Mouse (Mus musculus): ENCODE measurements around the gene Nicn1. TPM values are rescaled to one million over a fixed set of nuclear protein-coding genes. Genes with fewer than 3 reads are reported as not detected.

The Nicn1 gene
- polyA plus RNA-seq, 1 experiment from 2014 or later, result 22.6 TPM

- H3K27ac ChIP-seq (ENCODE audit: poor library complexity, severe bottlenecking), result peak overlapping the region; percentile 97
- peak overlapping the region; percentile 74 for H3K4me3 ChIP-seq
- no peak for ATAC-seq (ENCODE audit: insufficient number of reproducible peaks, low FRiP score)
- no peaks in the 10 kb centered on the region for H3K9me3 ChIP-seq (replicated peaks)
- no peaks in the 10 kb centered on the region for H3K27me3 ChIP-seq (replicated peaks)
- WGBS, result 7% methylated on average over 20 of the region's 20 CpGs
- H3K9ac ChIP-seq, result peak overlapping the region; percentile 95
- peak overlapping the region; percentile 80 for H3K4me2 ChIP-seq
- H3K4me1 ChIP-seq (replicated peaks), result peaks cover 22% of the 10 kb centered on the region
- H3K36me3 ChIP-seq, result peaks cover 22% of the 10 kb centered on the region
Measured at GRCm38 (mm10) chr9:108339886-108340257, 49.6 kb downstream of the Nicn1 start.

GRCm38 (mm10) chr9:108340258-108341138 lies 50.3 kb downstream of the Nicn1 start:
- H3K4me1 ChIP-seq (replicated peaks), result peaks cover 22% of the 10 kb centered on the region
- peak overlapping the region; percentile 80 for H3K4me2 ChIP-seq
- peak overlapping the region; percentile 74 for H3K4me3 ChIP-seq
- H3K27ac ChIP-seq (ENCODE audit: poor library complexity, severe bottlenecking), result peak overlapping the region; percentile 97
- peak; percentile 54 for ATAC-seq (ENCODE audit: insufficient number of reproducible peaks, low FRiP score)
- H3K27me3 ChIP-seq (replicated peaks), result no peaks in the 10 kb centered on the region
- 48% methylated on average over 10 of the region's 10 CpGs for WGBS
- peaks cover 16% of the 10 kb centered on the region for H3K36me3 ChIP-seq
- H3K9ac ChIP-seq, result peak overlapping the region; percentile 95
- H3K9me3 ChIP-seq (replicated peaks), result no peaks in the 10 kb centered on the region

DNA sequence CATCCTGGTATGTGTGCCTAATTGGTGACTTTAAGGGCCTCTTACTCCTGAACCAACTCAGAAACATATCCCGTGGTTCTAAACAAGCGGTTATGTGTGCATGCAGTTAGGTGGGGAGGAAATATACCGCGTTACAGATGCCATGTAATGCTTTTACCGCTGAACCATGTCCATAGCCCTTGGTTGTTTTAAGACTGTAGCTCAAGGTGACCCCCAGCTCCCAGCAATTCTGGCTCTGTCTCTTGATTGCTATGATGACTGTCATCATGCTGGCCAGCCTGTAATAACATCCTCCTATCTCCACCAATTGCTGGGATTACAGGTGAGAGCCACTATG lies 50.9 kb downstream of the Nicn1 start:
- H3K4me1 ChIP-seq (replicated peaks), result peaks cover 22% of the 10 kb centered on the region
- H3K36me3 ChIP-seq, result peaks cover 10% of the 10 kb centered on the region
- H3K4me2 ChIP-seq, result peak overlapping the region; percentile 80
- peak overlapping the region; percentile 74; the same call in 1 of the 2 replicates for H3K4me3 ChIP-seq
- peak overlapping the region; percentile 97 for H3K27ac ChIP-seq (ENCODE audit: poor library complexity, severe bottlenecking)
- 78% methylated on average over 5 of the region's 5 CpGs for WGBS
- peak overlapping the region; percentile 15; the same call in 1 of the 2 replicates for H3K9ac ChIP-seq
- H3K27me3 ChIP-seq (replicated peaks), result no peaks in the 10 kb centered on the region
- no peak for ATAC-seq (ENCODE audit: insufficient number of reproducible peaks, low FRiP score)
- H3K9me3 ChIP-seq (replicated peaks), result no peaks in the 10 kb centered on the region

- no peak for ATAC-seq (ENCODE audit: insufficient number of reproducible peaks, low FRiP score)
- Histone ChIP-seq H3K4me3 (no peak overlapping the region), H3K27me3 (replicated peaks) (no peaks in the 10 kb centered on the region), H3K27ac (ENCODE audit: poor library complexity, severe bottlenecking) (peak overlapping the region; percentile 97), H3K9ac (peak overlapping the region; percentile 38; the same call in 1 of the 2 replicates), H3K9me3 (replicated peaks) (no peaks in the 10 kb centered on the region), H3K4me1 (replicated peaks) (peaks cover 24% of the 10 kb centered on the region), H3K4me2 (no peak overlapping the region), H3K36me3 (peaks cover 8% of the 10 kb centered on the region; the same call in 1 of the 2 replicates)
Measured at GRCm38 (mm10) chr9:108341801-108342200, 51.6 kb downstream of the Nicn1 start.

GRCm38 (mm10) chr9:108342301-108342831 lies 52.1 kb downstream of the Nicn1 start:
- H3K27me3 ChIP-seq (replicated peaks), result no peaks in the 10 kb centered on the region
- WGBS, result 50% methylated on average over 5 of the region's 5 CpGs
- no peak overlapping the region for H3K9ac ChIP-seq
- peaks cover 8% of the 10 kb centered on the region; the same call in 1 of the 2 replicates for H3K36me3 ChIP-seq
- no peaks in the 10 kb centered on the region for H3K9me3 ChIP-seq (replicated peaks)
- peak overlapping the region; percentile 97; the same call in 1 of the 2 replicates for H3K27ac ChIP-seq (ENCODE audit: poor library complexity, severe bottlenecking)
- ATAC-seq (ENCODE audit: insufficient number of reproducible peaks, low FRiP score), result no peak
- no peak overlapping the region for H3K4me2 ChIP-seq
- H3K4me1 ChIP-seq (replicated peaks), result peaks cover 26% of the 10 kb centered on the region
- H3K4me3 ChIP-seq, result no peak overlapping the region

DNA sequence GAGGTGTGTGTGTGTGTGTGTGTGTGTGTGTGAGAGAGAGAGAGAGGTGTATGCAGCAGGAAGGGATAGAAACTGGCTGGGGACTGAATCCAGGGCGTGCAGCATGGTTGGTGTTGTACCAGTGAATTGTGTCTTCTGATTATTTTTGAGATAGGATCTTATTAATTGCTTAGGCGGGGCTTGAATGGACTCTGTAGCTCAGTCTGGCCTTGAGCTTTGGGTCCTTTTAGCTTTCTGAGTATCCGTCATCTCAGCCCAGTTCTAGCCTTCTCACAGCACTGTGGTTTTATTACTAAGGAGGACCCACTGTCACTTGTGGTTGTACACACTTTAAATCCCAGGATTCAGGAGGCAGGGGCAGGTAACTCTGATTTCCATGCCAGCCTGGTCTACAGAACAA lies 53.1 kb downstream of the Nicn1 start:
- Histone ChIP-seq H3K27ac (ENCODE audit: poor library complexity, severe bottlenecking) (no peak overlapping the region), H3K4me2 (no peak overlapping the region), H3K9ac (peak overlapping the region; percentile 17; the same call in 1 of the 2 replicates), H3K4me3 (no peak overlapping the region), H3K36me3 (peaks cover 3% of the 10 kb centered on the region; the same call in 1 of the 2 replicates), H3K9me3 (replicated peaks) (no peaks in the 10 kb centered on the region), H3K27me3 (replicated peaks) (no peaks in the 10 kb centered on the region), H3K4me1 (replicated peaks) (peaks cover 25% of the 10 kb centered on the region)
- 84% methylated on average over 3 of the region's 3 CpGs for WGBS
- ATAC-seq (ENCODE audit: insufficient number of reproducible peaks, low FRiP score), result no peak

GRCm38 (mm10) chr9:108343835-108344234 lies 53.6 kb downstream of the Nicn1 start:
- H3K36me3 ChIP-seq, result peaks cover 3% of the 10 kb centered on the region; the same call in 1 of the 2 replicates
- H3K4me1 ChIP-seq (replicated peaks), result peaks cover 27% of the 10 kb centered on the region
- no peak overlapping the region for H3K9ac ChIP-seq
- H3K27ac ChIP-seq (ENCODE audit: poor library complexity, severe bottlenecking), result no peak overlapping the region
- 84% methylated on average over 1 of the region's 1 CpGs for WGBS
- H3K9me3 ChIP-seq (replicated peaks), result no peaks in the 10 kb centered on the region
- ATAC-seq (ENCODE audit: insufficient number of reproducible peaks, low FRiP score), result no peak
- H3K27me3 ChIP-seq (replicated peaks), result no peaks in the 10 kb centered on the region
- H3K4me3 ChIP-seq, result no peak overlapping the region
- no peak overlapping the region for H3K4me2 ChIP-seq

DNA sequence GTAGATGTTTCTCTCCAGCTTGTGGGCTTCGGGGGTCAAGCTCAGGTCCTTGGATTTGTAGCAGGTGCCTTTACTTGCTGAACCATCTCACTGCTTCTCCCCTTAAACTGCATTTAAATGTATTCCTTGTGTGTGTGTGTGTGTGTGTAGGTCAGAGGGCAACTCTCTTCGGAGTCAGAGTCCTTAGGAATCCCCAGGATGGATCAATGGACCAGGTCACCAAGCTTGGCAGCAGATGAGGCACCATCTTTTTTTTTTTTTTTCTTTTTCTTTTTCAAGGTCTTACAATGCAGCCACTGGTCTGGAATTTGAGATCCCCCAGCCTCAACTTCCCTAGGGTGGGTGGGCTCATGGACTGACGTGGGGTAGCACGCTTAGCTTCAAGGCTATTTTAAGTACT lies 54.2 kb downstream of the Nicn1 start:
- Histone ChIP-seq H3K9ac (no peak overlapping the region), H3K9me3 (replicated peaks) (no peaks in the 10 kb centered on the region), H3K27ac (ENCODE audit: poor library complexity, severe bottlenecking) (no peak overlapping the region), H3K27me3 (replicated peaks) (no peaks in the 10 kb centered on the region), H3K36me3 (peaks cover 3% of the 10 kb centered on the region; the same call in 1 of the 2 replicates), H3K4me2 (no peak overlapping the region), H3K4me3 (no peak overlapping the region), H3K4me1 (replicated peaks) (peaks cover 34% of the 10 kb centered on the region)
- 74% methylated on average over 4 of the region's 4 CpGs for WGBS
- ATAC-seq (ENCODE audit: insufficient number of reproducible peaks, low FRiP score), result no peak

Other genes with a start within 250 kb of the Nicn1 start
- gene Gmppb, start 241.2 kb upstream of the Nicn1 start, polyA plus RNA-seq (2016; fragmentation: Nextera tagmentation; extraction: Ambion mirVana), result 23.2 and 24.5 TPM in 2 replicates
- gene Amigo3, start 237.3 kb upstream of the Nicn1 start, polyA plus RNA-seq (2016; fragmentation: Nextera tagmentation; extraction: Ambion mirVana), result 2.4 and 3.1 TPM in 2 replicates
- 0.31 and 0.37 TPM in 2 replicates for gene Mst1, start 210.0 kb upstream of the Nicn1 start, polyA plus RNA-seq (2016; fragmentation: Nextera tagmentation; extraction: Ambion mirVana)
- gene Rnf123, start 207.1 kb upstream of the Nicn1 start, polyA plus RNA-seq (2016; fragmentation: Nextera tagmentation; extraction: Ambion mirVana), result 32.8 and 37.0 TPM in 2 replicates
- 48.0 and 51.1 TPM in 2 replicates for gene Apeh, start 195.8 kb upstream of the Nicn1 start, polyA plus RNA-seq (2016; fragmentation: Nextera tagmentation; extraction: Ambion mirVana)
- 0.39 and 0.50 TPM in 2 replicates for gene Bsn, start 100.0 kb upstream of the Nicn1 start, polyA plus RNA-seq (2016; fragmentation: Nextera tagmentation; extraction: Ambion mirVana)
- gene Dag1, start 26.5 kb upstream of the Nicn1 start, polyA plus RNA-seq (2016; fragmentation: Nextera tagmentation; extraction: Ambion mirVana), result 188 and 200 TPM in 2 replicates
- gene Amt, start 6.4 kb downstream of the Nicn1 start, polyA plus RNA-seq (2016; fragmentation: Nextera tagmentation; extraction: Ambion mirVana), result 11.7 and 13.3 TPM in 2 replicates
- 348 and 367 TPM in 2 replicates for gene Rhoa, start 15.7 kb downstream of the Nicn1 start, polyA plus RNA-seq (2016; fragmentation: Nextera tagmentation; extraction: Ambion mirVana)
- 31.2 and 35.3 TPM in 2 replicates for gene Tcta, start 15.7 kb downstream of the Nicn1 start, polyA plus RNA-seq (2016; fragmentation: Nextera tagmentation; extraction: Ambion mirVana)
- gene Gpx1, start 48.5 kb downstream of the Nicn1 start, polyA plus RNA-seq (2016; fragmentation: Nextera tagmentation; extraction: Ambion mirVana), result 1,088 and 1,118 TPM in 2 replicates
- 93.2 and 98.3 TPM in 2 replicates for gene Usp4, start 57.4 kb downstream of the Nicn1 start, polyA plus RNA-seq (2016; fragmentation: Nextera tagmentation; extraction: Ambion mirVana)
- gene 1700102P08Rik, start 102.4 kb downstream of the Nicn1 start, polyA plus RNA-seq (2016; fragmentation: Nextera tagmentation; extraction: Ambion mirVana), result 0.40 and 0.55 TPM in 2 replicates
- gene Ccdc36, start 138.1 kb downstream of the Nicn1 start, polyA plus RNA-seq (2016; fragmentation: Nextera tagmentation; extraction: Ambion mirVana), result 1.0 and 1.5 TPM in 2 replicates
- not detected in 2 replicates for gene BC048562, start 146.1 kb downstream of the Nicn1 start, polyA plus RNA-seq (2016; fragmentation: Nextera tagmentation; extraction: Ambion mirVana)
- gene Ccdc71, start 170.1 kb downstream of the Nicn1 start, polyA plus RNA-seq (2016; fragmentation: Nextera tagmentation; extraction: Ambion mirVana), result 39.1 and 39.2 TPM in 2 replicates
- gene Klhdc8b, start 171.2 kb downstream of the Nicn1 start, polyA plus RNA-seq (2016; fragmentation: Nextera tagmentation; extraction: Ambion mirVana), result 96.5 and 99.1 TPM in 2 replicates
- gene Lamb2, start 189.3 kb downstream of the Nicn1 start, polyA plus RNA-seq (2016; fragmentation: Nextera tagmentation; extraction: Ambion mirVana), result 67.2 and 68.6 TPM in 2 replicates
- 78.0 and 84.2 TPM in 2 replicates for gene Usp19, start 200.2 kb downstream of the Nicn1 start, polyA plus RNA-seq (2016; fragmentation: Nextera tagmentation; extraction: Ambion mirVana)
- gene Qars, start 217.3 kb downstream of the Nicn1 start, polyA plus RNA-seq (2016; fragmentation: Nextera tagmentation; extraction: Ambion mirVana), result 70.1 and 73.1 TPM in 2 replicates
- gene Qrich1, start 226.4 kb downstream of the Nicn1 start, polyA plus RNA-seq (2016; fragmentation: Nextera tagmentation; extraction: Ambion mirVana), result 108 and 115 TPM in 2 replicates

Measured in heart, embryonic 12.5 days (tissue).